Mouse (Mus musculus): ENCODE data around the gene Anapc7.

Anapc7 gene

GRCm38 (mm10) chr5:122421271-122422068 lies at the start of gene Anapc7:
Anapc7 (plus strand) TSS chr5:122421693.
- no peak for DNase-seq

GRCm38 (mm10) chr5:122372192-122372769 lies 49.2 kb upstream of the Anapc7 start, which contains the start of gene Fam216a:
Fam216a (minus strand) TSS chr5:122372364.
- peak; percentile 99 for DNase-seq

- no peak for DNase-seq
Observed at GRCm38 (mm10) chr5:122372878-122373277, 48.6 kb upstream of the Anapc7 start.

GRCm38 (mm10) chr5:122377101-122377833 lies 44.2 kb upstream of the Anapc7 start:
- DNase-seq: no peak

GRCm38 (mm10) chr5:122378171-122378570 lies 43.3 kb upstream of the Anapc7 start:
- no peak for DNase-seq

GRCm38 (mm10) chr5:122379374-122380155 lies 41.9 kb upstream of the Anapc7 start:
- peak; percentile 88 for DNase-seq

GRCm38 (mm10) chr5:122390006-122390405 lies 31.5 kb upstream of the Anapc7 start:
- no peak for DNase-seq

GRCm38 (mm10) chr5:122390671-122391070 lies 30.8 kb upstream of the Anapc7 start:
- no peak for DNase-seq

- DNase-seq: no peak
Observed at GRCm38 (mm10) chr5:122391178-122391785, 30.2 kb upstream of the Anapc7 start.

- DNase-seq: peak; percentile 90
Observed at GRCm38 (mm10) chr5:122391786-122392180, 29.7 kb upstream of the Anapc7 start, which contains the start of gene Arpc3. Arpc3 (plus strand) TSS chr5:122391878.

- DNase-seq: no peak
Observed at GRCm38 (mm10) chr5:122392227-122393004, 29.1 kb upstream of the Anapc7 start.

- no peak for DNase-seq
Observed at GRCm38 (mm10) chr5:122393887-122394286, 27.6 kb upstream of the Anapc7 start.

- DNase-seq: no peak
Observed at GRCm38 (mm10) chr5:122396791-122397190, 24.7 kb upstream of the Anapc7 start.

- DNase-seq: no peak
Observed at GRCm38 (mm10) chr5:122397495-122397894, 24.0 kb upstream of the Anapc7 start.

GRCm38 (mm10) chr5:122399871-122400270 lies 21.6 kb upstream of the Anapc7 start:
- DNase-seq: no peak

- DNase-seq: peak; percentile 72
Observed at GRCm38 (mm10) chr5:122400628-122401302, 20.7 kb upstream of the Anapc7 start.

GRCm38 (mm10) chr5:122401303-122401640 lies 20.2 kb upstream of the Anapc7 start:
- DNase-seq: no peak

- no peak for DNase-seq
Observed at GRCm38 (mm10) chr5:122402160-122402559, 19.3 kb upstream of the Anapc7 start.

GRCm38 (mm10) chr5:122402772-122403171 lies 18.7 kb upstream of the Anapc7 start:
- DNase-seq: peak; percentile 82

- DNase-seq: no peak
Observed at GRCm38 (mm10) chr5:122403362-122403761, 18.1 kb upstream of the Anapc7 start.

- DNase-seq: no peak
Observed at GRCm38 (mm10) chr5:122405537-122405936, 16.0 kb upstream of the Anapc7 start.
